Mouse (Mus musculus): Measurements from ENCODE around the gene Emc8.

The Emc8 gene

DNA sequence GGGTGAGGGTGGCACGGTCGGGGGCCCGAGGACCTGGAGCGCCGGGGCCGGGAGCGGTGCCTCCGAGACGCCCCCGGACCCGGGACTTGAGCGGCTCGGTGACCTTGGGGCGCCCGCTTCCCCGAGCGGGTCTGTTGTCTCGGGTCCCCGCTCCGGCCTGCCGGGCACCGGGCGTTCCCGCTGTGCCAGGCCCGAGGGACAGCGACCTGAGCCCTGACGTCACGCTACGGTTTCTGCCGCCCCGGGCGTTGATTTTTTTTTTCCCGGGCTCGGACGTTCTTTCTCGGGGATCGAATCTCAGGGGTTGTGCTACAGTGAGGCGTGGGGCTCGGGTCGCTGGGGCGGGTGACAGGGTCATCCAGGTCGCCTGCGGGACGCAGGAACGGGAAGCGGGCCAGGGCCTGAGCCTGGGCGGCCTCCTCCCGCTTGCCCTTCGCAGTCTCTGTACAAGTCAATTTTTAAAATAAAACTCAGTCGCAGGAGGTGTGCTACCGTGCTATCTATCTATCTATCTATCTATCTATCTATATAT lies at the start of gene Emc8:
Gene Emc8 (minus strand): TSS at position 200 of the 532 bp plus-strand sequence.
- no peak for TF ChIP-seq GATA4 (IDR thresholded peaks at IDR 0.05; ENCODE audit: insufficient replicate concordance, low read length)

DNA sequence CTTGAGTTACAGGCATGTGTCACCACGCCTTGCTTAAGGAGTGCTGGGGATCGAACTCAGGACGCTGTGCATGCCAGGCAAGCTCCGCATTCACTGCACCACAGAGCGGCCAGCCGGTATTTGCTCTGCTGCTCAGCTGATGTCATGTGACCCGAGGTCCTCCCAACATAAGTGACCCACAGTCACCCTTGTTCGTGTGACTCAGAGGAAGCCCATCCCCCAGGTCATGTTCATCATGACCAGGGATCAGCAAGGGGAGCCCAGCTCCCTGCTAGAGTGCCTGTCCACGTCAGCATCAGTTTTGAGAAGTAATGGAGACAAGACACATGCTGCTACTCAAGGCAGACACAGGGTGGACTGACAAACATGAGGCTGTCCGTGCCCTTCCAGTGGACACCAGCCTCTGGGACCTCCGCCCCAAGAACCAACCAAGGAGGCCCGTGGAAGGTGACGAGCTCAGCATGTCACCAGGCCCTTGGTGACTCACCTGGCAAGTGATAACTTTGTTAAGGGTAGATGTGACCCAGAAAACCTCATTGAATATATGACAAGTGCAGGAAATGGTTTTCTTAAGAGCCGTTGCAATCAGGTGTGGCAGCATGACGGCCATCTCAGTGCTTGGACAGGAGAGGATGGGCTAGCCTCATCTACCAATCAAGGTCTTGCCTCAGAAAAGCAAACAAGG lies 47.8 kb upstream of the Emc8 start:
- no peak for TF ChIP-seq GATA4 (IDR thresholded peaks at IDR 0.05; ENCODE audit: insufficient replicate concordance, low read length)

DNA sequence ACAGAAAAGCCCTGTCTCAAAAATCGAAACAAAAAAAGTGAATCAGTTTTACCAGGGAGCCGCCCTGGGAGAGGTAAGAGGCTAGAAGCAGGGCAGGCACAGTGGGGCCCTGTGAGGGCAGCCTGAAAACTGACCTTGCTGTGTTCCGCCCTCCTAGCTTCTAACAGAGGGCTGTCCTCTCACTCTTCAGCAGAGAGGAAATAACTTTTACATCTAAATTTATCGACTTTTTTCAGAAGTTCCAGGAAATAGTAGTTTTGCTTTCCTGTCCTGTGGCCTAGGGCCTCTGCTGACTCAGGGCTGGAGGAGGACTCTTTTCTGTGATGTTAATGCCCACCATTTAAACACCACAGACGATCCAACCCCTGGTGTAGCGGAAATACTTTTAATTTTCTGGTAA lies 46.8 kb upstream of the Emc8 start:
- TF ChIP-seq GATA4 (IDR thresholded peaks at IDR 0.05; ENCODE audit: insufficient replicate concordance, low read length) = no peak

DNA sequence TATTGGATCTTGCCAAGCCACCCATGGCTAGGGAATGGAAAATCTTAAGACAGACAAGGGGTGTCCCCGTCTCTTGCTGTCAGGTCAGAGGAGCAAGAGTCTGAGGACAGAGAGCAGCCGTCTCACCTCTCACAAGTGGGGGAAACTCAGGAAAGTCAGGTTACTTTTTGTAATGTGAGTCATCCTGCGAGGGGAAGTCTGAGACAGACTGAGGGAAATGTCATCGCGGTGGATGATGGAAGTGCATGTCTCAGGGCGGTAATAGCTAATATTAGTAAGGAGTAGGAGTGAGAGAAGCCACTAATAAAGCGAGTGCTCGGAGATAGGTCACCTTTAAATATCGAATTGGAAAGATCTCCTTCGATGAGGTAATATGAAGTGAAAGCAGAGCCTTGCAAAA lies 40.8 kb upstream of the Emc8 start:
- TF ChIP-seq GATA4 (IDR thresholded peaks at IDR 0.05; ENCODE audit: insufficient replicate concordance, low read length) = no peak

DNA sequence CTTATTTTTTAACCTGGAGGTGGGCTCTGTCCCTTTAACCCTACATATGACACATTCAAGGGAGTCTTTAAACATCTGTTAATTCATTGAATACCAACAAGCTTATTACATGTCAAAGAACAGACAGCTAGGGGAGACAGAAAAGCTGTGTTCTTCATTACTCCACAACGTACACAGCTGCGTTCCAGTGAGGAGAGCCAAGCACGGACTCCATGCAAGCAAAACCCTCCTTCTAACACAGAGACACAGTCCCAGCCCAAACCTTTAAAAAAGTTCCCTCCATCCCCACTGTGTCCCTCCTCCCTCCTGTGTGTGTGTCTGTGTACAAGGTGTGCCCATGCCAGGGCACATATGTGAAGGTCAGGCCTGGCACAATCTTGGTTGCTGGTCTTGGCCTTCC lies 37.8 kb upstream of the Emc8 start:
- TF ChIP-seq GATA4 (IDR thresholded peaks at IDR 0.05; ENCODE audit: insufficient replicate concordance, low read length) = no peak

DNA sequence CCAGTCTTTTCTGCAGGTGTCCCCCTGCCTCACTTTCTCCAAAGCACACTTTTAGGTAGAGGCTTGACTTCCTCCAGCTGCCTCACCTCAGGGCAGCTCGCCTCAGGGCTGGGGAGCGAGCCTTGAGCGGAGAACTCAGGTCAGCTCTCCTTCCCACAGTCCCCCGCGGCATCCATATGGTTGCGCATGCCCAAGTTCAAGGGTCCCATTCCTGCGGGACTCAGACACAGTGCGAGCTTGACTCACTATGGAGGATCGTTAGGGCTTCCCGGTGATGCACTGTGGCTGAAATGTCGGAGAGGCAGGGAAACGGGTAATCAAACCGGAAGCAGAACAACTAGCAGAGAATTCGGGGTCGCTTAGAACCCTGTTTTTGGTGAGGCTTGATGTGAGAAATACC lies 36.8 kb upstream of the Emc8 start:
- no peak for TF ChIP-seq GATA4 (IDR thresholded peaks at IDR 0.05; ENCODE audit: insufficient replicate concordance, low read length)

DNA sequence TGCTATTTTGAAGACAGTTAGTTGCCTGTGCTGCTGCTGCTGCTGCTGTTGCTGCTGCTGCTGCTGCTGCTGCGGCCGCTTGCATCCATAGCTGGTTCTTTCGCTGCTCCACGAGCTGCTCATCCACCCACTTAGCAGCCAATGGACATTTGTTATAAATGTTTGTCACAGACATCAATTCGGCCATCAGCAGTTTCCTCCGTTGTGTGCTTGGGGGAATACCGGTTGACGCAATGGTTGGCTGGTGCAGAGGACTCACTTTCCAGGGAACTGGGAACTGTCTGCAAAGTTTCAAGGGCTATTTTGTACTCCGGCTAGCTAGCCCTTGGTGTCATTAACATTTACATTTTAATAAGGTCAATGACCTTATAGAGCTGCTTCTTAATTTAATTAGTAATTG lies 35.8 kb upstream of the Emc8 start:
- TF ChIP-seq GATA4 (IDR thresholded peaks at IDR 0.05; ENCODE audit: insufficient replicate concordance, low read length) = no peak

DNA sequence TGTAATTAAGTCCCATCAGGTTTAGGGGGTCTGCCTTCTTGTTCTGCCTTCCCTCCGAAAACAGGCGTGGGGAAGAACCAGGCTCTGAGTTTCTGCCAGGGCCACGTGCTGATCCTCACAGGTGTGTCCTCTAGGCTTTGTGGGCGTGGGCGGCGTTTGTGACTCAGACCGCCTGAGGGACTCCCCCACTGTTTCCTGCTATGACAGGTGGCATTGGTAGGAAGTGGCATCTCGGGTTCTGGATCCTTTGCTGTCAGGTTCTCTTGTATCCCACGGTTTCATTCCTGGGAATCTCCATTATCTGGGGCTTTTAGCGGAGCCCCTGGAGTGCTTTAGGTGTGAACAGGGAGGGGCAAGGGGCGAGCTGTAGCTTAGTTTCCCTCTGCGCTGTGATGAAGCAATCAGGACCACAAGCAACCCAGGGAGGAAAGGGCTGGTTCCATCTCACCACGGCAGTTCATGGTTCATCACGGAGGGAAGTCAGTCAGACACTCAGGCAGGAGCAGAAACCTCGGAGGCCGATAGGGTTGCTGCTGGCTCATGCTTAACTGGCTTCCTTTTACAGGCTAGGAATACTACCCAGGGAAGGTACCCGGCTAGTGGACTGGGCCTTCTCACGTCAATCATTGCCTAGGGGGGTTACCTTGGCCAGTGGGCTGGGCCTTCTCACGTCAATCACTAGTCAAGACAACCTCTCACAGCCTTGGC lies 33.5 kb upstream of the Emc8 start:
- TF ChIP-seq GATA4 (IDR thresholded peaks at IDR 0.05; ENCODE audit: insufficient replicate concordance, low read length) = no peak

DNA sequence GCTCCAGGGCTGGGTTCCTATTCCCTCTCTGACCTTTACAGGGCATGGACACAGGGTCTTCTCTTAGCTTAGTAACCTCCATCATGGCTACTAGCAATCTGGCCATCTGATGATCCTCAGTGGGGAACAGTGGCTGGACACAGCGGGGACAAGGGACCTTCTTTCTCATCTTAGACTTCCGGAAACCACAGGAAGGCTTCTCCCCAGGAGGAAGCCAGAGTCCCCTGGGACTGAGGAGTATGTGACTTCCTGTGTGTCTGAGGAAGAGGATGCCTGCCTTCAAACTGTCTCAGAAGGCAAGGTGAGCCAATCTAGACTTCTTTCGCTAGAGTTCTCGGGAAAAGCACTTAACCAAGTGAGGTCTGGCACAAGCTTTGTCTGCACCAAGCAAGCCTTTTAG lies 31.7 kb upstream of the Emc8 start:
- no peak for TF ChIP-seq GATA4 (IDR thresholded peaks at IDR 0.05; ENCODE audit: insufficient replicate concordance, low read length)

DNA sequence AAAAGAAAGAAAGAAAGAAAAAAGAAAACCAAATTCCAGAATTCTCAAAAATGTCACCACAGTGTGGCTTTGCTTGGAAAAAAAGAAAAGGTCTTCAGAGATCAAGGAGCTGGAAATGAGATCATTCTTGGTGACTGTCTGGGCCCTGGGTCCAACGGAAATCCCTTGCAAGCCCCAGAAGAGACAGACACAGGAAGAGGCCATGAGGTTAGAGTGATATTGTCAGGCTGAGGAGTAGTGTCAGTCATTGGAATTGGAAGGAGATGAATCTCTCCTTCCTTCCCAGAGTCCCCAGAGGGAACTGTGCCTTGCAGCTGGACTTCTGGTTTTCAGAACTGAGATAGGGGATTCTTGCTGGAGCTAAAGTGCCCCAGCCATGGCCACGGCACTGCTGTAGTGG lies 31.2 kb upstream of the Emc8 start:
- TF ChIP-seq GATA4 (IDR thresholded peaks at IDR 0.05; ENCODE audit: insufficient replicate concordance, low read length) = peak; percentile 76

DNA sequence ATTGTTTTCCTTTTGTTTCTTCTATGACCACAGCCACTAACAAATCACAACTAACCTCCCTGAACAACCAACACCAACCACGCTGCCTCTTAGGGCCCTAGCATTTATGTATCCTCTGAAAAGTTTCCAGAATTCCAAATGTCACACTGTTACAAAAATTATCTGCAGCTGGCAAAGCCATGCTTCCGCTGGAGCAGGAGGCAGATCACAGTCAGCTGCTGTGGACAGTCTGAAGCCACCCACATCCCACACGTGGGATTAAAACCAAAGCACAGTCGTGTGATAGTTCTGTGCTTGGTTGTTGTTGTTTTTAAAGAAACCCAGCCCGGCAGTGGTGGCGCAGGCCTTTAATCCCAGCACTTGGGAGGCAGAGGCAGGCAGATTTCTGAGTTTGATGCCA lies 30.7 kb upstream of the Emc8 start:
- TF ChIP-seq GATA4 (IDR thresholded peaks at IDR 0.05; ENCODE audit: insufficient replicate concordance, low read length) = no peak; the same call in 1 of the 2 replicates

DNA sequence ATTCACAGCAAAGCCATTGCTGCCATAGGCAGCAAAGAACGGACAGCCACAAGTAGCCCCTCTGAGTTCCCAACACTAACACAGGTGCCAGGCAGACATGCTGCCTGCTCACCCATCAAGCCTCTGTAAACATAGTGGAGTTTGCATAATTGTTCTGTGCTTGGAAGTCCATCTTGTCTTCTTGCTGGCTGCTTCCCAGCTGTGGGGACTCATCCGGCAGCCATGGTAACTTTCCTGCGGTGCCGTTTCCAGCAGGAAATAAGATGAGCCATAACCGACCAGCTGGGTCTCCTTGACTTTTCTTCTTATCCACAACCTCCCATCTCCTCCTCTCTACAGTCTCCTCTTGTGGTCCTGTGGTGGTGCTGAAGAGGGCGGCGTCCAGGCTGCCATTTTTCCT lies 30.1 kb upstream of the Emc8 start:
- TF ChIP-seq GATA4 (IDR thresholded peaks at IDR 0.05; ENCODE audit: insufficient replicate concordance, low read length) = no peak

DNA sequence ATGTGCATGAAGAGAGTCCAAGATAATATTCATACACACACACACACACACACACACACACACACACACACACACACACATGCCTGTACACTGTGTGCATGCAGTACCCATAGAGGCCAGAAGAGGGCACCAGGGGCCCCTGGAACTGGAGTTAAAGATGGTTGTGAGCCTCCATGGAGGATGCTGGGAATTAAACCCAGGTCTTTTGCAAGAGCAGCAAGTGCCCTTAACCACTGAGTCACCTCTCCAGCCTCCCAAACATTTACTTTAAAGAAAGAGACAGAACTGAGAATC lies 29.6 kb upstream of the Emc8 start:
- no peak for TF ChIP-seq GATA4 (IDR thresholded peaks at IDR 0.05; ENCODE audit: insufficient replicate concordance, low read length)

DNA sequence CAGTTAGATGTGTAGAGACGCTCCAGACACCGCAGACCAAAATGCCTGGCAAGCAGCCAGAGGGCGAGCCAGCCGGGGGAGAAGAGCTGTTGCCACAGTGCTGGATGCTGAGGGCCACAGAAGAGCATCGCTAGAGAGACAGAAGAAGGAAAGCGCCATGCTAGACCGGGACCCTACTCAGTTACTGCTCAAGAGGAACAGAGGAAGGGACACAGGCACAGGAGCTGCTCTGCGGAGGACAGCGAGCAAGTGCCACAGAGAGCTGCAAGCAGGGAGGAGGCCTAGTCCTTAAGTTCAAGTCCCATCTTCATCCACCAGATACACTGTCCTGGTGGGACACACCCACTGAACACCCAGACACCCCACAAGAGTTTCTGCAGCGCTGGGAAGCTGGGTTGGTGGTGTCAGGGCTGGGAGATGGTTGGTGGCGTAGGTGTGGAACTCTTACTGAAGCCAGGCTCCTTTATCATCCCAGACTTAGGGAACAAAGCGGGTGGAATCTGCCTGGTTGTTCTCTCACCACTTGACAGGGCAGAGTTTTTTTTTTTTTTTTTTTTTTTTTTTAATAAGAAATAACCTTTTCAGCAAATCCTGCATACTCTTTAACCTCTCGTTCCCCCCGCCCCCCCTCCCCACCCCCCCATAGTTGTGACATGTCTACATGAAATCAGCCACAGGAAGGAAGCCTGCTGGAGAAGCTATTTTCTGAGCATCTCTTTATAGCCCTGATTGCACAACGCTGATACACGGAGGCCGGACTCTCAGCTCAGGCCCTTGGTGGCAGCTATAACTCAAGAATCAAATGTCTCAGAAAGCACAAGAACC lies 29.0 kb upstream of the Emc8 start:
- no peak for TF ChIP-seq GATA4 (IDR thresholded peaks at IDR 0.05; ENCODE audit: insufficient replicate concordance, low read length)

DNA sequence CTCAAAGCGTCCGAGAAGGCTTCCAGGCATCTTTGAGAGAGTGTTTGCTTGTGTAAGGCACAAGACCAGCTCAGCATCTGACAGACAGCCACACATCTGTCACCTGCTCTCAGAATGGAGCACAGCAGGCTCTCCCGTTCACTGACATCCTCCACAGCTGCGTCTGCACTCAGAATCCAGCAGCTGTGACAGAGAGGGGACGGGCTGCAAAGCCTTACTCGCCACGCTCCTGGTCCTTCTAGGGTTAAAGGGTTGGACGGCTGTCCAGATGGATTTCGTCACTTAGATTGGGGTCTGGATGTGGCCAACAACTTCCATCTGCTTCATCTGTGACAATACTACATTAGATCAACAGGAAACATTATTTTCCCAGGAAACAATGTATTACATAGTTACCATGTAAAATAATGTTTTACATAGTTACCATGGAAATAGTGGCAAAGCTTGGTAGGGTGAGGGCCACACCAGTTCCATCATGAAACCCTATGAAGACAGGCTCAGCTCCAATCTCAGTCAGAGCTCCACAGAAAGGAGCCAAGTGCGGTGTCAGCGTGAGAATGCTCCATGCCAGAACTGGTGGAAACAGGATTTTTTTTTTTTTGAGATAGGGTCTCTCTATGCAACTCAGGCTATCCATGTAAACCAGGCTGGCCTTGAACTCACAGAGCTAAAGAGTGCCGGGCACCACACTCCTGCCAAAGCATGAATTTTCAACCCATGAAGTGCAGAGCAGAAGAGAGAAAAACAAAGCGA lies 28.2 kb upstream of the Emc8 start:
- no peak for TF ChIP-seq GATA4 (IDR thresholded peaks at IDR 0.05; ENCODE audit: insufficient replicate concordance, low read length)

Data from liver, adult (tissue).